Mouse (Mus musculus): ENCODE measurements around the gene Tmem233.

Gene Tmem233

GRCm38 (mm10) chr5:116083081-116083480 lies at the start of gene Tmem233:
TSS of gene Tmem233 (minus strand) at chr5:116083244.
- no peak for DNase-seq (ENCODE audit: low spot score in 2 of 2)

- peak; percentile 17 to 26 for DNase-seq (ENCODE audit: low spot score in 2 of 2)
Measured at GRCm38 (mm10) chr5:116123344-116123743, 40.3 kb upstream of the Tmem233 start.

GRCm38 (mm10) chr5:116116567-116116966 lies 33.5 kb upstream of the Tmem233 start:
- no peak for DNase-seq (ENCODE audit: low spot score in 2 of 2)

- DNase-seq (ENCODE audit: low spot score in 2 of 2): no peak
Measured at GRCm38 (mm10) chr5:116116110-116116509, 33.1 kb upstream of the Tmem233 start.

- DNase-seq (ENCODE audit: low spot score in 2 of 2): no peak
Measured at GRCm38 (mm10) chr5:116115071-116115834, 32.2 kb upstream of the Tmem233 start.

- no peak for DNase-seq (ENCODE audit: low spot score in 2 of 2)
Measured at GRCm38 (mm10) chr5:116108651-116109050, 25.6 kb upstream of the Tmem233 start.

GRCm38 (mm10) chr5:116084231-116084630 lies 1.2 kb upstream of the Tmem233 start:
- DNase-seq (ENCODE audit: low spot score in 2 of 2): no peak

GRCm38 (mm10) chr5:116082241-116082900 lies 673 bp downstream of the Tmem233 start:
- no peak for DNase-seq (ENCODE audit: low spot score in 2 of 2)

- DNase-seq (ENCODE audit: low spot score in 2 of 2): no peak
Measured at GRCm38 (mm10) chr5:116081616-116082015, 1.4 kb downstream of the Tmem233 start.

GRCm38 (mm10) chr5:116080736-116081135 lies 2.3 kb downstream of the Tmem233 start:
- DNase-seq (ENCODE audit: low spot score in 2 of 2): no peak

GRCm38 (mm10) chr5:116069618-116070017 lies 13.4 kb downstream of the Tmem233 start:
- no peak for DNase-seq (ENCODE audit: low spot score in 2 of 2)

- DNase-seq (ENCODE audit: low spot score in 2 of 2): no peak
Measured at GRCm38 (mm10) chr5:116052826-116053225, 30.2 kb downstream of the Tmem233 start.

- DNase-seq (ENCODE audit: low spot score in 2 of 2): no peak
Measured at GRCm38 (mm10) chr5:116052171-116052570, 30.9 kb downstream of the Tmem233 start.

GRCm38 (mm10) chr5:116049821-116050220 lies 33.2 kb downstream of the Tmem233 start:
- DNase-seq (ENCODE audit: low spot score in 2 of 2): no peak

- DNase-seq (ENCODE audit: low spot score in 2 of 2): no peak
Measured at GRCm38 (mm10) chr5:116048321-116048720, 34.7 kb downstream of the Tmem233 start.

- DNase-seq (ENCODE audit: low spot score in 2 of 2): no peak
Measured at GRCm38 (mm10) chr5:116046246-116046645, 36.8 kb downstream of the Tmem233 start.

GRCm38 (mm10) chr5:116045581-116045980 lies 37.5 kb downstream of the Tmem233 start:
- DNase-seq (ENCODE audit: low spot score in 2 of 2): no peak

- DNase-seq (ENCODE audit: low spot score in 2 of 2): no peak
Measured at GRCm38 (mm10) chr5:116042241-116042640, 40.8 kb downstream of the Tmem233 start.

- DNase-seq (ENCODE audit: low spot score in 2 of 2): no peak
Measured at GRCm38 (mm10) chr5:116039706-116040105, 43.3 kb downstream of the Tmem233 start.

GRCm38 (mm10) chr5:116037731-116038130 lies 45.3 kb downstream of the Tmem233 start:
- no peak for DNase-seq (ENCODE audit: low spot score in 2 of 2)

GRCm38 (mm10) chr5:116036465-116036864 lies 46.6 kb downstream of the Tmem233 start:
- DNase-seq (ENCODE audit: low spot score in 2 of 2): no peak

GRCm38 (mm10) chr5:116031190-116031577 lies 51.9 kb downstream of the Tmem233 start:
- DNase-seq (ENCODE audit: low spot score in 2 of 2): peak; percentile 42 to 62

- no peak for DNase-seq (ENCODE audit: low spot score in 2 of 2)
Measured at GRCm38 (mm10) chr5:116030566-116031189, 52.4 kb downstream of the Tmem233 start.

Data from spleen, postnatal 36 days (tissue).